Mouse (Mus musculus) kidney, adult 2 months (tissue): ENCODE data around the gene Acvr1. TPM values are rescaled to one million over a fixed set of nuclear protein-coding genes. Genes with fewer than 3 reads are reported as not detected.

ENCODE experiments used
- DNase-seq: peaks from one replicate; pipeline ENCODE4 v3.0.0; 2021
- H3K27ac ChIP-seq: fragments of 200-500 bp; 2 replicates; pipeline ENCODE4 v1.5.1; 2012; ENCODE audit warnings: low read depth, low read length, control low read depth, inconsistent platforms; ENCODE audit not compliant: insufficient read depth
- H3K27me3 ChIP-seq: fragments of 200-500 bp; replicated peaks from 2 replicates; pipeline ENCODE4 v1.6.1; 2012; ENCODE audit warnings: mild to moderate bottlenecking, moderate library complexity, low read length, inconsistent platforms; ENCODE audit not compliant: control insufficient read depth, insufficient read depth
- H3K36me3 ChIP-seq: fragments of 200-500 bp; 2 replicates; pipeline ENCODE4 v1.6.1; 2012; ENCODE audit warnings: mild to moderate bottlenecking, moderate library complexity, low read length, inconsistent platforms; ENCODE audit not compliant: control insufficient read depth, insufficient read depth
- H3K4me1 ChIP-seq: fragments of 200-500 bp; 2 replicates; pipeline ENCODE4 v1.6.1; 2011; ENCODE audit warnings: low read length; ENCODE audit not compliant: control insufficient read depth, insufficient read depth
- H3K4me3 ChIP-seq: fragments of 200-500 bp; 2 replicates; pipeline ENCODE4 v1.5.1; 2011; ENCODE audit warnings: mild to moderate bottlenecking, low read depth, low read length, control low read depth; ENCODE audit not compliant: insufficient read depth
- CTCF ChIP-seq: fragments of 200-500 bp; conservative IDR thresholded peaks from 2 replicates; pipeline ENCODE4 v1.5.1; 2011; ENCODE audit warnings: low read depth, mild to moderate bottlenecking, control low read depth, low read length, moderate library complexity, mixed read lengths; ENCODE audit not compliant: insufficient read depth, insufficient read length
- POLR2A ChIP-seq: fragments of 200-500 bp; IDR thresholded peaks from one replicate; pipeline ENCODE4 v1.6.1; 2011; ENCODE audit warnings: low read depth, low read length, control low read depth
- WGBS: fragments of 180-500 bp; shearing (Covaris S2); methylation state at CpG from one replicate; pipeline ENCODE4 v1.1.7; 2018; 5-methylcytosine and 5-hydroxymethylcytosine counted together
- polyA plus RNA-seq: library from polyadenylated mRNA; depleted of rRNA; stranded (reverse); fragments of >200 nt; gene quantifications from 2 replicates; pipeline ENCODE4 v1.2.3, GENCODE M21; 2012

The Acvr1 gene
- polyA plus RNA-seq, 1 experiment: 6.3 TPM

- H3K36me3 ChIP-seq: no peaks in the 10 kb centered on the region
- peak overlapping the region; percentile 66; the same call in 1 of the 2 replicates for H3K27ac ChIP-seq
- H3K27me3 ChIP-seq: no peaks in the 10 kb centered on the region
- no peak for DNase-seq
- H3K4me3 ChIP-seq: no peak overlapping the region
- peaks cover 18% of the 10 kb centered on the region for H3K4me1 ChIP-seq
- no peak for TF ChIP-seq POLR2A
- no peak for TF ChIP-seq CTCF
- 72% methylated on average over 4 of the region's 4 CpGs for WGBS
Observed at GRCm38 (mm10) chr2:58568841-58569645, 2.1 kb upstream of the Acvr1 start.

GRCm38 (mm10) chr2:58567866-58568719 is 1.1 kb upstream of the Acvr1 start:
- TF ChIP-seq CTCF (no peak), POLR2A (no peak)
- peaks cover 19% of the 10 kb centered on the region for H3K4me1 ChIP-seq
- H3K4me3 ChIP-seq: peak overlapping the region; percentile 90
- no peaks in the 10 kb centered on the region for H3K27me3 ChIP-seq
- peak; percentile 49 for DNase-seq
- peak overlapping the region; percentile 66 for H3K27ac ChIP-seq
- H3K36me3 ChIP-seq: no peaks in the 10 kb centered on the region
- 10% methylated on average over 12 of the region's 12 CpGs for WGBS

- H3K27me3 ChIP-seq: no peaks in the 10 kb centered on the region
- no peaks in the 10 kb centered on the region for H3K36me3 ChIP-seq
- peak; percentile 79 for DNase-seq
- WGBS: 2% methylated on average over 75 of the region's 78 CpGs
- TF ChIP-seq CTCF (no peak), POLR2A (no peak)
- H3K27ac ChIP-seq: peak overlapping the region; percentile 71
- peak overlapping the region; percentile 90 for H3K4me3 ChIP-seq
- H3K4me1 ChIP-seq: peaks cover 21% of the 10 kb centered on the region
Observed at GRCm38 (mm10) chr2:58566410-58567065, 419 bp downstream of the Acvr1 start.

- Histone ChIP-seq H3K27me3 (no peaks in the 10 kb centered on the region), H3K4me3 (peak overlapping the region; percentile 90), H3K4me1 (peaks cover 21% of the 10 kb centered on the region), H3K36me3 (no peaks in the 10 kb centered on the region), H3K27ac (peak overlapping the region; percentile 71)
- DNase-seq: peak; percentile 30
- TF ChIP-seq CTCF: no peak
- TF ChIP-seq POLR2A: no peak
- WGBS: 9% methylated on average over 6 of the region's 6 CpGs
Observed at GRCm38 (mm10) chr2:58566049-58566409, 928 bp downstream of the Acvr1 start.

- Histone ChIP-seq H3K4me3 (no peak overlapping the region), H3K27me3 (no peaks in the 10 kb centered on the region), H3K27ac (no peak overlapping the region), H3K4me1 (peaks cover 21% of the 10 kb centered on the region), H3K36me3 (no peaks in the 10 kb centered on the region)
- peak; percentile 46 for DNase-seq
- no peak for TF ChIP-seq CTCF
- no peak for TF ChIP-seq POLR2A
- WGBS: 37% methylated on average over 6 of the region's 6 CpGs
Observed at GRCm38 (mm10) chr2:58565267-58565666, 1.7 kb downstream of the Acvr1 start.

GRCm38 (mm10) chr2:58562137-58562536 is 4.8 kb downstream of the Acvr1 start:
- WGBS: 53% methylated on average over 4 of the region's 4 CpGs
- no peaks in the 10 kb centered on the region for H3K36me3 ChIP-seq
- peaks cover 14% of the 10 kb centered on the region for H3K4me1 ChIP-seq
- no peak for DNase-seq
- H3K4me3 ChIP-seq: no peak overlapping the region
- H3K27ac ChIP-seq: no peak overlapping the region
- H3K27me3 ChIP-seq: no peaks in the 10 kb centered on the region
- no peak for TF ChIP-seq CTCF
- TF ChIP-seq POLR2A: no peak
